Mouse (Mus musculus) C2C12 (cell line): Measurements from ENCODE around the gene Cpsf4.

Source experiments
- CTCF ChIP-seq: IDR thresholded peaks from one replicate; pipeline ENCODE4 v1.5.1; 2011; ENCODE audit not compliant: control insufficient read depth, insufficient read depth, insufficient read length
- MAX ChIP-seq: IDR thresholded peaks from one replicate; pipeline ENCODE4 v1.6.1; 2011; ENCODE audit warnings: mild to moderate bottlenecking, control low read depth
- MYOD1 ChIP-seq: IDR thresholded peaks from one replicate; pipeline ENCODE4 v1.6.1; 2011; ENCODE audit warnings: low read depth; ENCODE audit not compliant: control insufficient read depth, insufficient read length
- USF1 ChIP-seq: IDR thresholded peaks from one replicate; pipeline ENCODE4 v1.6.1; 2011; ENCODE audit warnings: low read depth, mild to moderate bottlenecking, control low read depth, moderate library complexity

DNA sequence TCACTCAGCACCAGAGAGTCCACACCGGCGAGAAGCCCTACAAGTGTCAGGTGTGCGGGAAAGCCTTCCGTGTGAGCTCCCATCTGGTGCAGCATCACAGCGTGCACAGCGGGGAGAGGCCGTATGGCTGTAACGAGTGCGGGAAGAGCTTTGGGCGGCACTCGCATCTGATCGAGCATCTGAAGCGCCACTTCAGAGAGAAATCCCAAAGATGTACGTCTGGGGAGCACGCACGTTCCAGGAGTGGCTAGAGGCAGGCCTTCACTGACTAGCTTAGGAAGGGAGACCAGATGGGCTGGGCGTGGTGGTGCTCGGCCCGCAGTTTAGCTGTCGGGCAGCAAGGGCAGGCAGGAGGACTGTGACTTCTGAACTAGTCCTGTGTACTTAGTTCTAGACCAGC, 51.7 kb downstream of the Cpsf4 start:
- TF ChIP-seq CTCF (no peak), MYOD1 (no peak), USF1 (no peak), MAX (no peak)
